Mouse (Mus musculus) neutrophil, adult 83 days (primary cell): ENCODE results near the gene March6. TPM values are rescaled to one million over a fixed set of nuclear protein-coding genes. Genes with fewer than 3 reads are reported as not detected.

ENCODE experiments used
- total RNA-seq, 2 experiments: library from RNA; stranded (reverse); gene quantifications; one replicate each; pipeline ENCODE4 v1.2.4; 2023

The March6 gene
- total RNA-seq = 10 to 100 TPM; 44.0 to 49.9 TPM

GRCm38 (mm10) chr15:31530659-31531445, at the start of gene March6:
TSS of gene March6 (minus strand) at chr15:31531053.

GRCm38 (mm10) chr15:31565184-31565583, 34.3 kb upstream of the March6 start, which contains the start of gene Cmbl:
TSS of gene Cmbl (plus strand) at chr15:31565389.

GRCm38 (mm10) chr15:31453098-31453916, 77.5 kb downstream of the March6 start, which contains the start of gene Ropn1l:
TSS of gene Ropn1l (minus strand) at chr15:31453737.

Other genes starting within 250 kb of the March6 start
- gene Ankrd33b, start 163.3 kb downstream of the March6 start, total RNA-seq = 10 to 100 TPM; 33.0 to 49.6 TPM
- gene Ropn1l, start 77.3 kb downstream of the March6 start, total RNA-seq = 1 to 10 TPM in 1 of 2 experiments, under 1 TPM in 1; 0.85 to 1.5 TPM
- not detected for gene Cmbl, start 34.3 kb upstream of the March6 start, total RNA-seq
- gene Cct5, start 70.8 kb upstream of the March6 start, total RNA-seq = 100 to 1,000 TPM; 127 to 141 TPM
- gene Fam173b, start 70.8 kb upstream of the March6 start, total RNA-seq = 1 to 10 TPM; 6.1 to 7.8 TPM